Mouse (Mus musculus): Measurements from ENCODE around the gene Acat2.
"Not testable (repeated sequence)": the region's sequence is repeated elsewhere in the genome, so short reads cannot be mapped to it uniquely, and the experiment has no call there.

Gene Acat2

GRCm38 (mm10) chr17:12956664-12957063, 3.9 kb downstream of the Acat2 start:
- peak; percentile 32 for DNase-seq

GRCm38 (mm10) chr17:12949669-12950068, 10.9 kb downstream of the Acat2 start:
- DNase-seq: no peak

GRCm38 (mm10) chr17:12942459-12943162, 17.9 kb downstream of the Acat2 start:
- no peak for DNase-seq

- no peak for DNase-seq
Measured at GRCm38 (mm10) chr17:12941543-12942260, 18.8 kb downstream of the Acat2 start.

GRCm38 (mm10) chr17:12940151-12940805, 20.3 kb downstream of the Acat2 start, which contains the start of gene Acat3:
TSS of gene Acat3 (minus strand) at chr17:12940600.
- peak; percentile 73 for DNase-seq

GRCm38 (mm10) chr17:12939377-12940148, 21.0 kb downstream of the Acat2 start:
- not testable (repeated sequence) for DNase-seq

- DNase-seq: no peak
Measured at GRCm38 (mm10) chr17:12938077-12938476, 22.5 kb downstream of the Acat2 start.

- no peak for DNase-seq
Measured at GRCm38 (mm10) chr17:12937412-12937970, 23.1 kb downstream of the Acat2 start.

- DNase-seq: no peak
Measured at GRCm38 (mm10) chr17:12935719-12936118, 24.8 kb downstream of the Acat2 start.

- not testable (repeated sequence) for DNase-seq
Measured at GRCm38 (mm10) chr17:12931576-12931975, 29.0 kb downstream of the Acat2 start.

GRCm38 (mm10) chr17:12925703-12926180, 34.8 kb downstream of the Acat2 start:
- DNase-seq: no peak

GRCm38 (mm10) chr17:12925001-12925400, 35.5 kb downstream of the Acat2 start:
- no peak for DNase-seq

- DNase-seq: no peak
Measured at GRCm38 (mm10) chr17:12921073-12921472, 39.5 kb downstream of the Acat2 start.

- DNase-seq: no peak
Measured at GRCm38 (mm10) chr17:12916588-12917380, 43.8 kb downstream of the Acat2 start.

GRCm38 (mm10) chr17:12915881-12916583, 44.5 kb downstream of the Acat2 start, which contains the start of gene Mrpl18:
TSS of gene Mrpl18 (minus strand) at chr17:12916345.
- DNase-seq: peak; percentile 99

- DNase-seq: no peak
Measured at GRCm38 (mm10) chr17:12915488-12915880, 45.1 kb downstream of the Acat2 start, which contains the start of gene Tcp1. TSS of gene Tcp1 (plus strand) at chr17:12915701.

GRCm38 (mm10) chr17:12910391-12910790, 50.2 kb downstream of the Acat2 start:
- no peak for DNase-seq

- no peak for DNase-seq
Measured at GRCm38 (mm10) chr17:12909361-12910280, 50.9 kb downstream of the Acat2 start, which contains the start of gene Pnldc1. TSS of gene Pnldc1 (minus strand) at chr17:12910230.

GRCm38 (mm10) chr17:12906436-12906835, 54.1 kb downstream of the Acat2 start:
- DNase-seq: no peak

Data from cerebellum, adult 9-11 months (tissue).